Mouse (Mus musculus): Measurements from ENCODE around the gene Gfod2. TPM values are rescaled to one million over a fixed set of nuclear protein-coding genes. Genes with fewer than 3 reads are reported as not detected.

Gene Gfod2
- polyA plus RNA-seq, 1 experiment = 5.3 TPM

DNA sequence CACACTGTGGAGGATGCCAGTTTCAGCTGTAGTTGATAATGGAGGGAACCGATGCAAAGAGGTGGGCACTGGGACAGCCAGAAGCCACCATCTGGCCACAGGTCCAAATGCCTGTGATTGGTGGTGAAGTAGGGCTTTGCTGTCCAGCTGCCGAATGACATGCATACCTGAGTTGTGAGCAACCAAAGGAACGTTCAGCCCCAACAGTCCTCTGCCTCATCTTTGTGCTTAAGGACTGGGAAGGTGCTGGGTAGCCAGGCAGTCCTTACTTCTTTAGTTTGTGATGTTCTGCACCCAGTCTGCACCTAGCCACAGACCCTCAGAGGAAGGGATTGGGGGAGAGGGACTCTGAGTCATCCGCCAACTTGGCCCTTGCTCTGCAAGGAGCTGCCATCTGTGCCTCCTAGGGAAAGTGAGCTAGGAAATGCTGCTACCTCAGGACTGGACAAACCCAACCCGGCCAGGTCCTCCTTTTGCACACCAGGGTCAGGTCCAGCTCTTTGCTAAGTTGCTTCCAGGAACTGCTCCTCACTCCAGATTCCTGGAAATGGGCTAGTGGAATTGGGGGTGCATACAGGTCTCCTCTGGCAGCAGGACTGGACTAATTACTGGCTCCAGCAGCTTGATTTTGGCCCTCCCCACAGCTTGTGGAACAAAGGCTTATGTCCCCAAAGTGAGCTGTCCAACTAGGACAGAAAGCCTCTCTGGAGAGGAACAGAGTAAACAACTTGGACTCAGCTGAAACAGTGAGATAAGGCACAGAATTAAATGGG, 10.2 kb upstream of the Gfod2 start:
- no peak for DNase-seq (ENCODE audit: low read depth)

DNA sequence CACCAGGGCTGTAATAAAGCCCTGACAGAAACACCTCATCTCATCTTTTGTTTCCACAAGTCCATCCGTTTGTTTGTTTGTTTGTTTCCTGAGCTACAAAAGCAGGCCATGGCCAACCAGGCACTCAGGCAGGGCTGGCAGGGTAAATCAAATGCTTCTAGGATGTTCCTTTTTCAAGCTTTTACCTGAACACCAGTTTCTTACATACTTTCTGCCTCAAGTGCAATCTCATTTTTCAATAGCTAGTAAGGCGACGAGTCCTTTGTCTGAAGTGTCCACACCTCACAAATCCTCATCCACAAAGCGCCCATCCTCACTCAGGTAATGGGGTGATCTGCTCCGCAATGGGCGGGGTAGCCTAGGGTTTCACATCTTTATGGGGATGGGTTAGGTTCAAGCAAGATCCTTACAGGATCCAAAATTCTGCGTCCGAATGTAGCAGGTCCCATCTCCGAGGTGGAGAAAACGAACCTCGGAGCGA, 628 bp downstream of the Gfod2 start:
- DNase-seq (ENCODE audit: low read depth) = no peak

DNA sequence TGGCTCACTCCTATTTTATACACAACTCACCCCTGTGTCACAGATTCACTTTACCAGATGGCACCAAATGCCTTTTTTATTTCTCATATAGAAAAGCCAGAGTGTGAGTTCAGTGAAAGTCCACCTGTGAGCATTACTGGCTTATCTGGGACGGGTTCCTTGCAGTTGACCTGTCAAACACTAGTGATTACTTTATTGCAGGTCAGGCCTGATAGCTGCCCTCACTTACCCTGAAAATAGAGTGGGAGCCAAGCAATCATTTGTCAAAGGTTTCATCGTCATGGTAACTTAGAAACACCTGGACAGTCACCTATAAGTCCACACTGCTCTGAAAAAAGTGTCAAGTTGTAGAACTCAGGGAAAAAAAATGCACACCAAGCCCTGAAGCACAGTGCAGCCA, 3.8 kb downstream of the Gfod2 start:
- DNase-seq (ENCODE audit: low read depth) = no peak

DNA sequence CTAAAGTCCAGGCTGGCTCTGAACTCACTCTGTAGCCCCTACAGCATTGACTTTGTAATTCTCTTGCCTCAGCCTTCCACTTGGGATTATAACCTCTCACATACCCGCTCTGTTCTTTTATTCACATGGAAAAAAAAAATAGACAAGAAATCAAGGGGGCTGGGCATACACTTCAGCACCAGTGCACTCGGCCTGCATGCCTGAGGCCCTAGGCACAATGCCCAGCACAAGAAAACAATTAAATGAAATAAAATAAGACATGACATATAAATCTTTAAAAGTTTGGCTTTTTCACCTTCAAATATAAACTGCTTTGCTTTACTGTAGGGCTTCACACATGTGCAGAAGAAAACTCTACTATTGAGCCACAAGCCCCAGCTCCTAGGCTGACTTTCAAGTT, 4.5 kb downstream of the Gfod2 start:
- DNase-seq (ENCODE audit: low read depth) = no peak

DNA sequence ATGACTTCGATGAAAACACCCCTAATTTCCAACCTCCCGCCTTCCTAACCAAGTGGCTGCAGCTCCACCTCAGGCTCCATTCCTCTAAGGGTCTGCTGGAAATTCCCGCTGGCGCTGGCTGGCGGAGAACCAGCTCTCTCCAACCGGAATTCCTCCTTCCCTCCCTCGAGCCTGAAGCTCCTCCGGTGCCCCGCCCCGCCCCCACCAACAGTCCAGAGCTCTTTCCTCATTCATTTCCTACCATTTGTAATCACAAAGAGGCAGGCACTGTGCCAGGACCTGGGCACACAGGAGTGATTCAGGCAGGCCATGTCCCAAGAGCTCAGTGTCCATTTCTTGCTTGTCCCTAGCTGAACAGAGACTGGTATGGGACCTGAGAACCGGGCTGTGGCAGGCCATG, 7.9 kb downstream of the Gfod2 start:
- peak; percentile 58 for DNase-seq (ENCODE audit: low read depth)

DNA sequence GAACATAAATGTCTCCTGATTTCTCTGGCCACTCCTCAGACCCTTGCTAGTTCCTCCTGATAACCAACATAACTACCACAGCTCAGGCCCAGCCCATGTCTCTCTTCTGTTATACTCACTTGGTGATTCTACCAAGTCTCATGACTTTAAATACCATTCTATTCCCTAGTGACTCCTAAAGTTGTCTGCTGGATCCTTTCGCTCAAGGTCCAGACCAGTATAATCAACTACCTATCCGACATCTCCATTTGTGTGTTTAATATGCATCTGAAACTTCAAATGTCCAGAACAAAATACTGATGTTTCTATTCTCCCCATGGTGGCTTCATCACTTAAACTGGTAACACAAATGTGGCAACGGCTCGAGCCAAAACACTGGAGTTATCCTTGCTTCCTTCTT, 15.2 kb downstream of the Gfod2 start:
- no peak for DNase-seq (ENCODE audit: low read depth)

DNA sequence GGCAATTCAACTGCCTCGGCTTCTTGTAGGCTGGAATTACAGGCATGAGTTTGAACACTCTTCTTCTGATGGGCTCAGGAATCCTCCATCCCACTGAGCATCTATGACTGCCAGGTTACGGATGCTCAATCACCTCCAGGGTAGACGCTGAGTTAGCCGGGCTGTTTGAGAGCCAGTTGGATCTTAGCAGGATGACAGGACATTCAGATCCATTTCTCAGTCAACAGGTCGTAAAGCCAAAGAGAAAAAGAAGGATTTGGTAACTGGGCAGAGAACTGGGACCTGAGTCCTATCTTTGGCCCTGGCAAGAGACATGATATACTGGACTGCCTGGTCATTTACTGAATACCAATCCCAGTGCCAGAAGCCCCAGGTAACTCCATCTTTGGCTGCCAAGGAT, 19.2 kb downstream of the Gfod2 start:
- no peak for DNase-seq (ENCODE audit: low read depth)

DNA sequence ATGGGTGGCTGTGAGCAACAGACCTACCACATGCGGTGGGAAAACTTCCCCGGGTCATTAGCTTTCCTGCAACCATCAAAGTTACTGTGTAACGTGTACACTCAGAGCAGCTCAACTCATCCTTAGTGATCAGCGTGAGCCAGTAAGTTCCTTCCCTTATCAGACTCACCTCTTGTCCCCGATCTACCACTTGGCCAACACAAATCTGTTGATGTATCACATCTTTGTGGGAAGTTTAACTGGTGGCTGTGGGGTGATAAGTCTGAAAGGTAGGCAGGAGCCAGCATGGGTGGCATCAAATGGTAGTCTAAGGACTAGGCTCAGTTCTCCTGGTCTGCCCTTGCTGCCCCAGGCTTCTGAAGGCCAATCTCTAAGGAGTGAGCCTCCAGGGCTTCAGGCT, 26.3 kb downstream of the Gfod2 start:
- DNase-seq (ENCODE audit: low read depth) = no peak

DNA sequence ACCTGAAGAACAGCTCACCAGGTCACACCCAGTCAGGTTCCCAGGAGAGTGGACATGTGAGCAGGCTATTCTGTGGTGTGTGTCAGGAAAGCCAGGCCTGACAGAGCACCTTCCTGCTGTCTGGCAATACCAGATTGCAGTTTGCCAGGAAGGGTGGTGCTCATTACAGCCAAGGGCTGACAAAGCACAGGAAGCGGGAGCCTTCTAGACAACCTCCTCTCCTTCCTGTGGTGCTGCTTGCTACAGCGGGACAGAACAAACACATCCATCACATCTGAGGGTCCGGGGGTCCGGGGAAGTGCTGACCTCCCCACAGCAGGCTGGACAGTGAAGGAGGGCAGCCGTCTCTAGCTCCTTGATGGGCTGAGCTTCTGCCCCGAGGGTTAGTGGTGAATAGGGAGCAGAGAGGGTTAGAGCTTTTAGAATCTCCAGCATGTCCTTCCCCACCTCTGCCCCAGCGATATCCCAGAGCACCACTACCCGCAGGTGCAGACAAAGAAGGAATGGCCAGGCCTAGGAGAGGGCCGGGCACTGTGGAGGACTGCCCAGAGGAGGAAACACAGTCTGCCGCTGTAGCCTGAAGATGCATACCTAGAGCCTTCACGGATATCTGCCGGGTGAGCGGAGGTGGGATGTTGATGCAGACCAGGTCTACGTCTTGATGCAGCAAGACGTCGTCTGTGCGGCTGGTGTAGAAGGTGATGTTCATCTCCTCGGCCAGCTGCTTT, 30.9 kb downstream of the Gfod2 start:
- DNase-seq (ENCODE audit: low read depth) = no peak

DNA sequence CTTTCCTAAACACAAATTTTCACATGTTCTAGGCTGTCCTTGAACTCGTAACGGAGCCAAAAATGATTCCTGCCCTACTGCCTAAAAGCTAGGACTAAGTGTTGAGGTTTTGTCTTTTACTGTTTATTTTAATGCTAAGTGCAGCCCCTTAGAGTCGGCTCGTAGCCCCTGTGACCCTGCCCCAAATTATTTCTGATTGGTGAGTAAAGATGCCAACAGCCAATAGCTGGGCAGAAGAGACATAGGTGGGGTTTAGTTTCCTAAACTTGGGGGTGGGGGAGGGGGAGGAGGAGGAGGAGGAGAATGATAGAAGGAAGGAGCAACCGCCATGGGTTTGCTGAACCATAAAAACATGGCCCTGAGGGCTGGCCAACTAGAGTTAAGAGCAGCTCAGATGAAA, 32.7 kb downstream of the Gfod2 start:
- no peak for DNase-seq (ENCODE audit: low read depth)

DNA sequence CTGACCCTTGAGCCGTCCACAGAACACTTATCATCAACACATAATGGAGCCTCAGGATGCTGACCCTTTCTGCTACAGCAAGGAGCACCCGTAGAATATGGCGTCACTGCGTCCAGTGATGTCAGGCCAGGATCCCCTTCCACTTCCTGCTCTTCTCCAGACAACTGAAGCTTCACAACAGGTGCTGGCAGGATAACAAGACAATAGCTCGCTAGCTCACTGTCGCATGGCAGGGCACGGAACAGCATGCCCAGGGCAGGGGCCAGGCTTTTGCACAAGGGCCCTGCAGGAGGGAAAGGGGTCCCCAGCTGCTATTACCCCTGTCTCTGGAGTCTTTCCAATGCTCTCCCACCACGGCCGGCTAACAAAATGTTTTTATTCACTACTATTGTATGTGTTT, 35.6 kb downstream of the Gfod2 start:
- DNase-seq (ENCODE audit: low read depth) = no peak

DNA sequence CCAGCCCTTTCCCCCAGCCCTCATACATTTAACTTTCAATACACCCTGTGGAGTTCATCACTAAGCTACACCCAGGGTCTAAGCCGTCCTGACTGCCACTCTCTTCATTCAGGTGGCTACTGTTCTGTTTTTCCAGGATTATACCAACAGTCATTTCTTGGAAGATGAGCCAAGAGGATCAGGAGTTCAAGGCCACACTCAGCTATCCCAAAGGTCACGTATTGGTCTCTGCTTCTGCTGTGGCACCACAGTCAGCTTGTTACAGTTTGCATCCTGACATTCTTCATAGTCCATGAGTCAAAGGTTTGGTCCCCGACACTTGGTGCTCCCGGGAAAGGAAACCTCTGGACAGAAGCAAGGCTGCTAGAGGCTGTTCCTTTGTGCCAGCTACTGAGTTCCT, 38.8 kb downstream of the Gfod2 start:
- no peak for DNase-seq (ENCODE audit: low read depth)

DNA sequence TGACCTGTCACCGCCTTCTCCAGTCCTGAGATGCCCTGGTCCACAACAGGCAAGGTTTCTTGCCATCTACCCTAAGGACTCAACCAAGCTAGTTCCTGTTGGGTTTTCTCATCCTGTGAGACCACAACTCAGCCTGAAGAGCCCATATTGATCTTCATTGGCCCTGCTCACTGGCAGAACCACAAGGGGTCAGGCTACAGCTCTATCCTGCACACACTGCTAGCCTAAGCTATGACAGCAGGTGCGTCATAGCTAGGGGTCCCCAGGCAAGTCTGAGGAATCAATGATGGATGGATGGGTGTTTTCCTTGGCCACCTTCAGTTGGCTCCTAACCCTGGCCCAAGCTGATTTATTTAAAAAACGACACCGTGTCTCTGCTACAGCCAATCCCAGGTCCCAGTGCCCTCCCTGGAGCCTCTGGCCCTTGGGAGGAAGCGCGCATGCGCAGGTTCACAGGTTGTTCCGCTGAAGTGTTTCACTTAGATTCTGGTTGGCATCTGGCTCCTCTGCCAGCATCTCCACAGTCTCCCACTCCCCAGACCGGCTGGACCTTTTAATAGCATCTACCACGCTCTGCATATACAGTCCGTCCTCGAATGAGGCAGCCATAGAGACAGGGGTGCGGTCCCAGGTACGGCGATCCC, 42.0 kb downstream of the Gfod2 start:
- DNase-seq (ENCODE audit: low read depth) = no peak

DNA sequence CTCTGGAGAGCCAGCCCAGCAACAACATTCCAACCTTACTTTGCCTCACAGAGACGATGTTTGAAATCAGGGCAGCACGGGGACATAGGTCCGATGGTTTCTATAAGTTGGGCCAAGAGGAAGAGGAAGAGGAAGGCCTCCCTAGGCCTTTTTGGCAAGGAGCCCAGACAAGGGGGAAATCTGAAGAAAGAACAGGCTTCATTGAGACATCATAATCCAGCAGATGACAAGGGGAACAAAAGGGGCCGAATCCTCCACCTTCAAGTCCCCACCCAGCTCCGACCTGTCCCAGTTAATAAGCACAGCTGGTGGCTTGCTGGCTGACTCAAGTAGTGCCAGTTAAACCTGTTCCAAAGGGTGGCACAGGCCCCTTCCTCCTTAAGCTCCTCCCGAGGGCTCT, 43.4 kb downstream of the Gfod2 start:
- DNase-seq (ENCODE audit: low read depth) = no peak

DNA sequence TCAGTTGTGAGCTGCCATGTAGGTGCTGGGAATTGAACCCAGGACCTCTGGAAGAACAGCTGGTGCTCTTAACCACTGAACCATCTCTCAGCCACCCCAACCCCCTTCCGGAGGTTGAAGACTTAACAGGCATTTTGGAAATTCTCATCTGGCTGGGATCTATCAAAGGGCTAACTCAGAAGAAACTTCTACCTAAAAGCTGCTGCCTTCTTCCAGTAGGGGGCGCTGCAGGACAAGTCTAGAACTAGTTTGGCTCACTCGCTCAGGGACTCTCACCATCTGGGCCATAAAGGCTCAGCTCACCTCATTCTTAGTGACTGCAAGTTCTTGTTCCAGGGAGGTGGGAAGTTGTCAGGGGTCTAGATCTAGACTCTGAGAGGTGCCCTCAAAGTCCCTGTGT, 44.3 kb downstream of the Gfod2 start:
- DNase-seq (ENCODE audit: low read depth) = peak; percentile 20

DNA sequence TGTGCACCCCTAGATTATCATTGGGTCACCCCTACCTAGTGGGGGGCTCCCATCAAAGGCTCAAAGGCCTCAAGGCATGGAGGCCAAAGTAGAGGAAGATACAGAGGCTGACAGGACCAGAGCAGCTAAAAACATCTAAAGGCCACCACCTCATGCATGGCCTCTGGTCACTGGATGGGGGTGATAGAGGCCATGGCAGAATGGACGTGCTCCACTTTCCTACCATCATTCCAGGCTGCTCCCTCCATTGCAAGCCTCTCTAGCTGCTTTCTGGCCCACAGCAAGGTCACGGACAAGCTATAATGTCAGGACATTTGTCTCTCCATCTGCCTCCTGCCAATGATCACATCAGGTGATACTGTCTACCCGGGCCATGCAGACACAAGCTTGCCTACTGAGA, 46.2 kb downstream of the Gfod2 start:
- DNase-seq (ENCODE audit: low read depth) = no peak

DNA sequence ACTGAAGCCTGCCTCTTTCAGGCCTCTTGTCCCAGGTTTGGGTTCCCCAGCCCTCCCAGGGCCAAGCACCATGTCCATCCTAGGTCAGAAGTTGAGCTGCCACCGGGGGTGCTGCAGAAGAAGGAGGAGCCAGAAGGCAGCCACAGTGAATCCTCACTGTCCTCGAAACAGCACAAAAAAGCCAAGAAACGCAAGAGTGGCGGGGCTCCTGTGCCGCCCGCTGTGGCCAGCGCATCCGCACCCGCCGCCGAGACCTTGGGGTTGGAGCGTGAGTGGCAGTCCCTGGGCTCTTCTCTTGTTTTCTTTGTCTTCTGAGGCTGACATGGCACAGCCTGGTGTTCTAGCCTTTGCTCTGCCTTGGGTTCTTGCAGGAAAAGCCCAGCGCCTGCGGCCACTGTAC, 49.1 kb downstream of the Gfod2 start:
- DNase-seq (ENCODE audit: low read depth) = no peak

DNA sequence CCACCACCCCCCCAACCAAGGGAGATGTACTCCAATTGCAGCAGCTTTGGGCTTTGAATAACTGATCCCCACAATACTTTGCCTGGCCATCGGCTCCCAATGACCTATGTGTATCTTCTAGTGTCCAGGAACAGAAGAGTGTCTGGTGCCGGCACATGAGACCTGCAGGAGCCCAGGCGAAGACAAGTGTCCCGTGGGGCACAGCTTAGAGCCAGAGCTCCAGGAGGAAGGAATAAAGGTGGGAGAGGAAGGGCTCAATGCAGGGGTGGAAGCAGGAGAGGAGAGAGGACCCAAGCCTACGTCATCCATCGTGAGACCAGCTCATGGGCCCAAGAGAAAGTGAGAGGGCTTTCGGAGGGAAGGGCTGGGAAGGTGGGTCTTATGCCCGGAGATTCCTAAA, 49.8 kb downstream of the Gfod2 start:
- no peak for DNase-seq (ENCODE audit: low read depth)

DNA sequence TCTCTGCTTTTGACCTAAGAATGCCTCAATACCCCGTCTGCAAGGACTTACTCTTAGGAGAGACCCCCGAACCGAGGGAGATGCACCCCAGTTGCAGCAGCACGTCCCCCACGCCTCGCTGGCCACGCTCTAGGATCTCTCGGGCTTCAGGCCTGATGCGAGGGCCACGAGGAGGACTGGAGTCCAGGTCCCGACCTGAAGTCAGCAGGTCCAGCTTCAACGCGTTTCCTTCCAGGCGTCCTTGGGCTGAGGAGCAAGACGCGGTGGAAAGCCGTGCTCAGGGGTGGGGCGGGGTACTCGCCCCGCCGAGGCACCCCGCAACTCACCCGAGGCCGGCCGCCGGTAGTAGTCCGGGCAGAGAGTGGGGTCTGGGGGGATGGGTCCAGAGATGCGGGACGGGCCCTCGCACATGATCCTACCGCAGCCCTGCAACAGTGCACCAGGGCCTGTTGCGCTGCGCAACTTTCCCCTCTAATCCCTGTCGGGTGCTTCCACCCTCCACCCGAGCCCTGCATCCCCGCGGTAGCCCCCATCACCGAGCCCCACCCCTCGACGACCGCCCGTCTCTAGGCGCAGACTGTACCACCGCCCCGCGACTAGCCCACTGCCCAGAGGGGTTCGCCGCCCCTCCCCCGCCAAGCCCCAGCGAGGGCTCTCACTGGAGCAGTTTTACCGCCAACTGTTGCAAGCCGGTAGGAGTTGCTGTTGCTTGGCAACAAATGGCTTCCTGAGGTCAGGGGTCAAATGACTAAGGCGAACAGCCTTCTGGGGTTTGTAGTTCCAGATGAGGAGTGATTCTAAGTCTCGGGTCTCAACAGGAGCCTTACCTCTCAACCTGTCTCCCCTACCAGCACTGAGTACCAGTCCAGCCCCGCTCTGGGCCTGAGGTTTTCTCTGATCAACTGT, 50.7 kb downstream of the Gfod2 start, which contains the start of the genes 4933405L10Rik and Enkd1:
Gene 4933405L10Rik (plus strand): TSS at position 158 of the 906 bp plus-strand sequence.
Gene Enkd1 (minus strand): TSS at position 713 of the 906 bp plus-strand sequence.
- DNase-seq (ENCODE audit: low read depth) = peak; percentile 38

DNA sequence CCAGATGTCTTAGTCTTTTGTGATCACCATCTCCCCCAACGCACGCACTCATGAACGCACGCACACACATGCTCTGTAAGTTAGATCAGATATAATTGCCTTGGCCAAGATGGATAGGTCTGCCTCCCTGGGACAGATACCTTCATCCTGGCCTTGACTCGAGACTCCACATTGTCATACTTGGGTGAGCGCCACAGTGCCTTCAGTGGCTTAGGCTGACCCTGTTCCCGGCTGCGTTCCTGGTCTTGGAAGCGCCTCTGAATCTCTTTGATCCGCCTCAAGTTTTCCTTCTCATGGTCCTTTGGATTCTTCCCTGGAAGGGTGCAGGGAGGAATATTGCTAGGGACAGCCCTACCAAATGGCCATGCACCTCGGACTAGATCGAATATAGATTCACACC, 52.0 kb downstream of the Gfod2 start:
- DNase-seq (ENCODE audit: low read depth) = no peak

DNA sequence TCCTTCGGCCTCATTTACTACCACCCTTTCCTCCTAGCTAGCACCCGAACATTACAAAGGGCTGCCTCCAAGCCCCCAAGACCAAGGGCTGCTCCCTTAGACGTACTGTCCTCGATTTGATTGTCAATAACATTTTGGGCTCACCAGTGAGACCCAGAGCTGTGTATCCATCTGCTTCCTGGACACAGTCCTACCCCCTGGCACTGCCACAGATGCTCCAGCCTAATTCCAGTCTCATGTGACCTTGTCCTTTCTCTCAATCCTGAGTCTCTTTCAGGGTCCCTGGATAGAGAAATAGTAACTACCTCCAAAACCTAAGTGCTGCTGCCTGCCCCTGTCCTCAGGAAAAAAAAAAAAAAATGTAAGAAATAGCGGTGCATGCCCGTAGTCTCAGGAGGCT, 53.5 kb downstream of the Gfod2 start:
- DNase-seq (ENCODE audit: low read depth) = no peak
